Mouse (Mus musculus) liver, embryonic 14.5 days (tissue): ENCODE measurements around the gene Tspan11. TPM values are rescaled to one million over a fixed set of nuclear protein-coding genes. Genes with fewer than 3 reads are reported as not detected.

Experiments used
- ATAC-seq: fragments of 200-750 bp; cut with Nextera tagmentation; 2 replicates; pipeline ENCODE4 v1.8.0; 2017; ENCODE audit warnings: moderate number of reproducible peaks, mild to moderate bottlenecking, moderate library complexity; ENCODE audit not compliant: insufficient read depth
- DNase-seq, 3 experiments: peaks; one replicate each; pipeline ENCODE4 v3.0.0-alpha.2; 2012 to 2013; ENCODE audit warnings: low read depth in 3 of 3, low spot score in 3 of 3
- H3K27ac ChIP-seq: fragments of 300-500 bp; sonication (generic); 2 replicates; pipeline ENCODE4 v1.5.1; 2014; ENCODE audit warnings: moderate library complexity, mild to moderate bottlenecking, control low read depth, inconsistent platforms
- H3K27me3 ChIP-seq: fragments of 300-500 bp; sonication (generic); 2 replicates; pipeline ENCODE4 v1.6.1; 2014; ENCODE audit warnings: mild to moderate bottlenecking, low read length, moderate library complexity; ENCODE audit not compliant: control insufficient read depth, insufficient read depth
- H3K36me3 ChIP-seq: fragments of 300-500 bp; sonication (generic); replicated peaks from 2 replicates; pipeline ENCODE4 v1.6.1; 2014; ENCODE audit warnings: low read depth; ENCODE audit not compliant: control insufficient read depth, insufficient read depth
- H3K4me1 ChIP-seq, 2 experiments: fragments of 200-500 bp in 1 of 2; fragments of 300-500 bp in 1 of 2; sonication (generic) in 1 of 2; replicated peaks; 2 replicates each; pipeline ENCODE4 v1.6.1; 2012 to 2014; ENCODE audit warnings: antibody characterized with exemption in 1 of 2, inconsistent platforms in 1 of 2, low read length in 1 of 2; ENCODE audit not compliant: control insufficient read depth in 2 of 2, insufficient read depth in 2 of 2
- H3K4me2 ChIP-seq: fragments of 300-500 bp; sonication (generic); 2 replicates; pipeline ENCODE4 v1.6.1; 2014; ENCODE audit warnings: low read depth, mild to moderate bottlenecking, control low read depth, moderate library complexity
- H3K4me3 ChIP-seq, 2 experiments: fragments of 200-500 bp in 1 of 2; fragments of 300-500 bp in 1 of 2; sonication (generic) in 1 of 2; 2 replicates each; pipeline ENCODE4 v1.5.1; 2012 to 2014; ENCODE audit warnings: low read depth in 2 of 2, low read length in 2 of 2, mild to moderate bottlenecking in 2 of 2, control low read depth in 1 of 2, inconsistent platforms in 1 of 2, moderate library complexity in 1 of 2; ENCODE audit not compliant: insufficient read depth in 1 of 2
- H3K9ac ChIP-seq: fragments of 300-500 bp; sonication (generic); replicated peaks from 2 replicates; pipeline ENCODE4 v1.6.1; 2014; ENCODE audit warnings: mild to moderate bottlenecking, control low read depth, moderate library complexity
- H3K9me3 ChIP-seq: fragments of 300-500 bp; sonication (generic); 2 replicates; pipeline ENCODE4 v1.6.1; 2016; ENCODE audit warnings: low read length, mixed read lengths; ENCODE audit not compliant: control insufficient read depth
- CTCF ChIP-seq: IDR thresholded peaks from 2 replicates; pipeline ENCODE4 v1.5.1; 2016; ENCODE audit warnings: antibody characterized with exemption, low read depth, control low read depth
- EP300 ChIP-seq: IDR thresholded peaks from 2 replicates; pipeline ENCODE4 v1.6.1; 2016; ENCODE audit warnings: antibody characterized with exemption, low read depth
- WGBS: fragments of 180-500 bp; shearing (Covaris S2); extraction: QIAGEN DNeasy Blood & Tissue Kit; methylation state at CpG from one replicate; pipeline ENCODE4 v1.1.7; 2014; ENCODE audit not compliant: insufficient replicate concordance; 5-methylcytosine and 5-hydroxymethylcytosine counted together
- polyA plus RNA-seq, 2 experiments: library from polyadenylated mRNA; depleted of rRNA in 1 of 2; stranded (reverse) in 1 of 2; unstranded in 1 of 2; fragments of >200 nt; fragmentation: Nextera tagmentation in 1 of 2; extraction: Ambion mirVana in 1 of 2; gene quantifications; 2 replicates each; pipeline versions ENCODE4 v1.2.1 to v1.2.3; 2012 to 2014

Tspan11 gene
- polyA plus RNA-seq, 2 experiments: 0.07 to 0.23 TPM

DNA sequence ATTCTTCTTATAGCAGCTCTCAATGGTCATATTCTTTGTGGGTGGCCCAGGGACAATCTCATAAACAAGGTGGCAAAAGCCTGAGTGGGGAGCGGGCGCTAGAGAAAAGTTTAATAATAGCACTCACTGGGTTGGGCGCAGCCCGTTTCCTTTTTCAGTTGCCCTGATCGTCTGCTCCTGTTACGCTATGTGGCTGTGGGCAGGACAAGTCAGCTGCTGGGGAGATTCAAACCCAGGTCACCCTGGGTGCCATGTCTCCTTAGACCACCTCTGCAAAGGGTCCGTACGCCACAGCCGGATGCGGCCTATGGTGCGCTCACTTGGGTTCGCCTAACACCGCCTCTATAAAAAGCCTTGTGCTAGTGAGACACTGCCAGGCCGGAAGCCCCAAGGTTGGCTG lies 100.0 kb downstream of the Tspan11 start:
- Histone ChIP-seq H3K27me3 (no peaks in the 10 kb centered on the region), H3K36me3 (no peaks in the 10 kb centered on the region), H3K9ac (no peak overlapping the region), H3K4me1 (no peaks in the 10 kb centered on the region), H3K4me3 (no peak overlapping the region), H3K27ac (no peak overlapping the region), H3K9me3 (no peaks in the 10 kb centered on the region), H3K4me2 (no peak overlapping the region)
- DNase-seq: no peak
- WGBS: 76% methylated on average over 14 of the region's 14 CpGs
- ATAC-seq: no peak
- TF ChIP-seq EP300 (no peak), CTCF (no peak)

DNA sequence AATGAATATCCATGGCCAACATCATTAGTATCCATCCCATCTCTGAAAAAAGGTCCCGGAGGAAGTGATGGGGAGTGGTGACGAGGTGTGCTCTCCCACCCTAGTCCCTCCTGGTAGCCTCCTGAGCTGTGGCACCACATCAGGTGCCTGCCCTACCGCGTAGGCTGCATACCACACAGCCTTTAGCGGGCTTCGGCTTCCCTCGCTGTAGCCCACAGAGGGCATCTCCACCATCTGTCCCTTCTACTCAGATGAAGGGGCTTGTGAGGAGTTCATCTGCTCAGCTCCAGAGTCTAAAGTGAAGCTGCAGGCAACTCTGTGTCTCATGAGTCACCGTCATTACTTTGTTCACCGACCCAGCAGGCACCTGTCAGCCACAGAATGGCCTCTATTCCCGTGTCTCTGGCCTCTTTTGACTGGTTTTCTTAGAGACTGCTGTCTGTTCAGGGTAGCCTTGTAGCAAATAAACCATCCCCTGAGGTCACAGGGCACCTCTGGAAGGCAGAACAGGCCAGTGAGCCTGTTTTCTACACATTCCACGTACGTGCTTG lies 101.6 kb downstream of the Tspan11 start:
- ATAC-seq: no peak
- WGBS: 72% methylated on average over 12 of the region's 12 CpGs
- no peak overlapping the region for H3K9ac ChIP-seq
- H3K4me3 ChIP-seq: no peak overlapping the region
- no peak overlapping the region for H3K27ac ChIP-seq
- no peaks in the 10 kb centered on the region for H3K27me3 ChIP-seq
- no peak overlapping the region for H3K4me2 ChIP-seq
- H3K36me3 ChIP-seq: no peaks in the 10 kb centered on the region
- DNase-seq: no peak
- H3K9me3 ChIP-seq: no peaks in the 10 kb centered on the region
- no peak for TF ChIP-seq EP300
- TF ChIP-seq CTCF: no peak
- no peaks in the 10 kb centered on the region for H3K4me1 ChIP-seq

DNA sequence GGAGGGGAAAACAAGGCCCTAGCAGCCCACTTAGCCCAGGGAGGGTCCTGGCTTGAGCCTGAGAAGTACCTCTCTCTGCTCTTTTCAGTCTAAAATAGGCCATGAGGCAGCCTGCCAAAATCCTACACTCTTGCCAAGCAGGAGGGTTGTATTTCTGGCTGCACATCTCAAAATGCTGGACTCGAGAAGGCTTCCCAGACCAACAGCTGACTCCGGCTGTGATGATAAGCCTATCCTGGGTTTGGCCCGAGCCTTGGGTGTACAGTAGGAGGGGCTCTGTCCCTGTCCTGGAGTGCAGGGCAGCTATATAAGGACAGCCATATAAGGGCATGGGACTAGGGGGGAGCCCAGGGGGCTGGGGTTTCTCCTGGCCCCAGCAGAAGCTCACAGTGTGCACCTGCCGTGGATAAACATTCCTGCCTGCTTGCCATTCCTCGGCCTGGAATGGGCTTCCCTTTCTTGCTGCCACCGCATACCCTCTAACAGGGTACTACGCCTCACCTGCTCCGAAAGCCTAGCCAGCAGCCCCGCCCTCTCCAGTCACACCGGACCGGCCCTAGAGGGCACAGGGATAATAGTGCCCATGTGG lies 102.3 kb downstream of the Tspan11 start:
- Histone ChIP-seq H3K9me3 (no peaks in the 10 kb centered on the region), H3K36me3 (no peaks in the 10 kb centered on the region), H3K27me3 (no peaks in the 10 kb centered on the region), H3K4me1 (no peaks in the 10 kb centered on the region), H3K9ac (no peak overlapping the region), H3K4me2 (no peak overlapping the region), H3K27ac (no peak overlapping the region), H3K4me3 (no peak overlapping the region)
- DNase-seq (no peak), ATAC-seq (no peak)
- TF ChIP-seq CTCF (no peak), EP300 (no peak)
- WGBS: 74% methylated on average over 11 of the region's 11 CpGs

DNA sequence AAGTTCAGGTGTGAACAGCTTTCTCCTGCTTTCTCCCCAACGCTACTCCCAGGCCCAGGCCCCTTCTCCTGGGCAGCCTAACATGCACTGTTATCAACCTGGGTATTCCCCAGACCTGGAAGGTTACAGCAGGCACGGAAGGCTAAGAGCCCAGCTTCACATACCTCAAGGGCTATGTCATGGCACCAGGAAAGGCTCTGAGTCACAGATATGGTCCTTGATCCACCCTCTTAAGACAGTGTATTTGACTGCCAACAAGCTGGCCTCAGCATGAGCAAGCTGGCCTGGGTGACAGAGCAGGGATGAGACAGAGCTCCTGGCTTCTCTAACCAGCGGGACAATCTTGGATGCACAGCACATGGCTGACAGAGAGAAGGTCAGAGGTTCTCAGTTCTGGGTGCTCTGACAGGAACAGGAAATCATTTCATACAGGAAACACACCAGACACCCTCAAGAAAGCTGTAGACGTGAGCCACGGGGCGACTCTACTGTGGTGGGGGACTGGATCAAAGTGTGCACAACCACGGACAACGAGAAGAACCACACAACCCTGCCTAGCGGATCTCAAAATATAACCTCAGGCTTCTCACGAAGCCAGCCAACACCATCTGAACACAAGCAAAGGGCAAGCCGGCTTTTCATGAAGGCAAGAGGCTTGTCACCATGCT lies 104.3 kb downstream of the Tspan11 start:
- no peak overlapping the region for H3K27ac ChIP-seq
- DNase-seq (no peak), ATAC-seq (no peak)
- TF ChIP-seq CTCF: no peak
- no peak for TF ChIP-seq EP300
- 55% methylated on average over 11 of the region's 11 CpGs for WGBS
- H3K36me3 ChIP-seq: no peaks in the 10 kb centered on the region
- H3K9me3 ChIP-seq: no peaks in the 10 kb centered on the region
- no peaks in the 10 kb centered on the region for H3K4me1 ChIP-seq
- H3K4me2 ChIP-seq: no peak overlapping the region
- H3K27me3 ChIP-seq: no peaks in the 10 kb centered on the region
- no peak overlapping the region for H3K9ac ChIP-seq
- H3K4me3 ChIP-seq: no peak overlapping the region

DNA sequence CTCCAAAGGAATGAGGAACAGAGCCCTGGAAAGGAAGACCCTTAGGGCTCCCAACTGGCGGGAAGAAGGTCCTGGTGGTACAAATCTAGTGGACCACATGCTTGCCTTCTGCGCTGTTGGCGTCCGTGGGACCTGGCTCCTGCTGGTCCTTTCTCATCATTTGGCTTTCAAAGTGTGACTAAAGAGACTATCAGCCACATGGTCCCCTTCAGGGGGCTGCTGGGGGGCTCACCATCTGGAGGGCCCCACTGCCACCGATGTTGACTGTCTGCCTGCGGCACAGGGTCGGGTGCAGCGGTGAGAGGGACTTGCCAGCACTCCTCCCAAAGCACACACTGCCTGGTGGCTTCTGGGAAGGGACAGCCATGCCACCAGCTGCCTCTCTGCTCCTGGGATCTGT lies 105.6 kb downstream of the Tspan11 start:
- Histone ChIP-seq H3K9ac (no peak overlapping the region), H3K27me3 (no peaks in the 10 kb centered on the region), H3K9me3 (no peaks in the 10 kb centered on the region), H3K36me3 (no peaks in the 10 kb centered on the region), H3K4me2 (no peak overlapping the region), H3K27ac (no peak overlapping the region), H3K4me1 (no peaks in the 10 kb centered on the region), H3K4me3 (no peak overlapping the region)
- DNase-seq: no peak
- no peak for TF ChIP-seq EP300
- TF ChIP-seq CTCF: no peak
- ATAC-seq: no peak
- 64% methylated on average over 8 of the region's 8 CpGs for WGBS
